Mouse (Mus musculus): ENCODE results near the gene Kremen1. TPM values are rescaled to one million over a fixed set of nuclear protein-coding genes. Genes with fewer than 3 reads are reported as not detected.

Kremen1 gene
- polyA plus RNA-seq, 1 experiment from 2014 or later, result 13.3 TPM

DNA sequence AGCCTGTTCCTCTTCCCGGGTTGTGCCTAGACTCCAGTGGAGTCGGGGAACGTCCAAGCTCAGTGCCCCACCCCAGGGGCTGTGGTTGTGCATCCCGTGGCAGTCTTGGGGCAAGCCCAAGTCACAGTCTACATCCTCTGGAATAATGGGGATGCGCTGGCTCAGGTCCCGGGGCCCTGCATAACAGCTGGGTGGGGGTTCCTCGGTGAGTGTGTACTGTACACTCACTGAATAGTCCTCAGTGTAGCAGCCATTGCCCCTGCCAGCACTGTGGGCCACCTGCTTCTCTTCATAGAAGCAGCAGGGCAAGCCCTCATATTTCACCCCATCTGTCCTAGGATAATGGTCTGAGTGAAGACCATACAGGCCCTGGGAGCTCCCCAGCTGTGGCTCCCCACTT, 19.6 kb upstream of the Kremen1 start:
- no peaks in the 10 kb centered on the region for H3K9me3 ChIP-seq (ENCODE audit: low read length)
- no peak overlapping the region for H3K4me2 ChIP-seq (replicated peaks; ENCODE audit: low read depth, low read length)
- no peak for ATAC-seq
- 79% methylated on average over 7 of the region's 7 CpGs for WGBS
- no peaks in the 10 kb centered on the region for H3K4me1 ChIP-seq (ENCODE audit: insufficient read depth, low read depth, low read length)
- H3K4me3 ChIP-seq (ENCODE audit: low read depth, low read length), result no peak overlapping the region
- H3K27ac ChIP-seq (ENCODE audit: low read length), result no peak overlapping the region
- peaks cover 22% of the 10 kb centered on the region for H3K36me3 ChIP-seq (ENCODE audit: insufficient read depth, low read length)
- H3K9ac ChIP-seq (replicated peaks; ENCODE audit: low read depth), result no peak overlapping the region
- no peaks in the 10 kb centered on the region for H3K27me3 ChIP-seq (replicated peaks; ENCODE audit: insufficient read depth, low read length)
- no peak for TF ChIP-seq EP300 (IDR thresholded peaks at IDR 0.05)
- no peak for TF ChIP-seq CTCF (IDR thresholded peaks at IDR 0.05)
- DNase-seq (ENCODE audit: low spot score), result no peak

DNA sequence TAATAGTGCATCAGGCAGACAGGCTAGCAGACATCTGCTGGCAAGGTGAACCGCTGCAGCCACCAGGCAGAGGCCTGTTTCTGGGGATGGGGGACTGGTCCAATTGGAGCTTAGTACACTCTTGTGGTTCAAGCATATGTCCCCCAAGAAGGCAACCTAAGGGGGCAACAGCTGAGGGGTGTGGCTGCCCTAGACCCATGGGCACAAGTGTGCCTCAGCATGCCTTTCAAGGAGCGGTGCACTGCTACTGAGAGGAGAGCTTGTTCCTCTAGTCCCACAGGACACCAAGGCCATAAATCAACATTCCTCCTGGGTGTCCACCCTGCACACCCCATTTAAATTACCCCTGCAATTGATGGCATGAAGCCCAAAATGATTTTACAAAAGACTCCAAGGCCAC, 17.1 kb upstream of the Kremen1 start:
- Histone ChIP-seq H3K9ac (replicated peaks; ENCODE audit: low read depth) (no peak overlapping the region), H3K4me2 (replicated peaks; ENCODE audit: low read depth, low read length) (no peak overlapping the region), H3K27me3 (replicated peaks; ENCODE audit: insufficient read depth, low read length) (no peaks in the 10 kb centered on the region), H3K36me3 (ENCODE audit: insufficient read depth, low read length) (peaks cover 15% of the 10 kb centered on the region), H3K4me3 (ENCODE audit: low read depth, low read length) (no peak overlapping the region), H3K9me3 (ENCODE audit: low read length) (no peaks in the 10 kb centered on the region), H3K4me1 (ENCODE audit: insufficient read depth, low read depth, low read length) (no peaks in the 10 kb centered on the region), H3K27ac (ENCODE audit: low read length) (no peak overlapping the region)
- WGBS, result 77% methylated on average over 2 of the region's 2 CpGs
- no peak for TF ChIP-seq CTCF (IDR thresholded peaks at IDR 0.05)
- TF ChIP-seq EP300 (IDR thresholded peaks at IDR 0.05), result no peak
- ATAC-seq (no peak), DNase-seq (ENCODE audit: low spot score) (no peak)

DNA sequence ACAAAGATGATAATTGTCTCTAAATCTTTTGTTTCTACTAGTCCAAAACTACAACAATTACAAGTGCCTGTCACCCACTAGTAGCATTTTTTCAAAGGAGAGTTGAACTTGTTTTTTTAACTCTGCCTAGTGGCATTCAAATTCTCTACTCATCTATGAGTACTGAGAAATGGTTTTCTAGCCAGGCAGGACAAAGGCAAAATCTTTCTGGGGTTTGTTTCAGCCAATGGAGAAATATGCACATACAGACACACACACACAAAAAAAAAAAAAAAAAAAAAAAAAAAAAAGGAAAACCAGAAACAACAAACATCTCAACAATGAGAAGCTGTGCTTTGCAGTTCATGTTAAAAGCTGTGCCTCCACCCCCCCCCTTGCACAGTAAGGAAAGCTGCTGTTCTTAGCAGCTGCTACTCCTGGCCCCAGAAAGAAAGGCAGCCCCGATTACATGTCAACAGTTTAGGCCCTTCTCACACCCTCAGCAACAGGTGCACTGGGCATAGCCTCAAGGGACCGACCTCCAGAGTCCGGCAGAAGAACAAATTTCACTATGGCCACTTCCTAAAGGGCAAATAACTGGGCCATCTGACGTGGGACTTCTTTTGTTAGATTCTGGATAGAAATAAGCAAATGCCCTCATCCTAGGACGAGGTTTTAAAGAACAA, 16.1 kb upstream of the Kremen1 start:
- H3K4me3 ChIP-seq (ENCODE audit: low read depth, low read length), result no peak overlapping the region
- 72% methylated on average over 5 of the region's 5 CpGs for WGBS
- H3K4me1 ChIP-seq (ENCODE audit: insufficient read depth, low read depth, low read length), result no peaks in the 10 kb centered on the region
- ATAC-seq (no peak), DNase-seq (ENCODE audit: low spot score) (no peak)
- no peaks in the 10 kb centered on the region for H3K9me3 ChIP-seq (ENCODE audit: low read length)
- no peaks in the 10 kb centered on the region for H3K27me3 ChIP-seq (replicated peaks; ENCODE audit: insufficient read depth, low read length)
- no peak overlapping the region for H3K9ac ChIP-seq (replicated peaks; ENCODE audit: low read depth)
- no peak overlapping the region for H3K27ac ChIP-seq (ENCODE audit: low read length)
- H3K4me2 ChIP-seq (replicated peaks; ENCODE audit: low read depth, low read length), result no peak overlapping the region
- H3K36me3 ChIP-seq (ENCODE audit: insufficient read depth, low read length), result peaks cover 11% of the 10 kb centered on the region
- TF ChIP-seq EP300 (IDR thresholded peaks at IDR 0.05) (no peak), CTCF (IDR thresholded peaks at IDR 0.05) (no peak)

DNA sequence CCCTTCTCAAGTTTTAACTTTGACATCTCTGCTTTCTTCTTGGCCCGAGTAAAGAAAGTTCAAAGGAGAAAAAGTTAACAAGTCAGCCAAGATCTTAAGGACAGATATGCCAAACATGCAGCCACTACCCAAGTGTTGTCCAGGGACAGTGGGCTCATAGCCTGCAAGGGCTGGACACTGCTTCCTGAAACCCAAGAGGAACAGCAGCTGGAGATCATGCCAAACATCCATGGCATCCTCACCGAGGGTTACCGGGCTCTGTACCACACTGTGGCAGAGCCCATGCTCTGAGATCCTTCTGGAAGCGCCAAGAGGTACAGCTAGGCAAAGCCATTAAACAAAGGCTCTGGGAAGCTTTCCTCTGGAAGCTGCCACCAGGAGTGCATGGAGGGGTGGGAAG, 13.9 kb upstream of the Kremen1 start:
- Histone ChIP-seq H3K36me3 (ENCODE audit: insufficient read depth, low read length) (no peaks in the 10 kb centered on the region; the same call in 1 of the 2 replicates), H3K9ac (replicated peaks; ENCODE audit: low read depth) (no peak overlapping the region), H3K27me3 (replicated peaks; ENCODE audit: insufficient read depth, low read length) (no peaks in the 10 kb centered on the region), H3K4me2 (replicated peaks; ENCODE audit: low read depth, low read length) (no peak overlapping the region), H3K27ac (ENCODE audit: low read length) (no peak overlapping the region), H3K4me3 (ENCODE audit: low read depth, low read length) (no peak overlapping the region), H3K4me1 (ENCODE audit: insufficient read depth, low read depth, low read length) (no peaks in the 10 kb centered on the region), H3K9me3 (ENCODE audit: low read length) (no peaks in the 10 kb centered on the region)
- WGBS, result 63% methylated on average over 4 of the region's 4 CpGs
- DNase-seq (ENCODE audit: low spot score), result no peak
- TF ChIP-seq CTCF (IDR thresholded peaks at IDR 0.05) (no peak), EP300 (IDR thresholded peaks at IDR 0.05) (no peak)
- no peak for ATAC-seq

DNA sequence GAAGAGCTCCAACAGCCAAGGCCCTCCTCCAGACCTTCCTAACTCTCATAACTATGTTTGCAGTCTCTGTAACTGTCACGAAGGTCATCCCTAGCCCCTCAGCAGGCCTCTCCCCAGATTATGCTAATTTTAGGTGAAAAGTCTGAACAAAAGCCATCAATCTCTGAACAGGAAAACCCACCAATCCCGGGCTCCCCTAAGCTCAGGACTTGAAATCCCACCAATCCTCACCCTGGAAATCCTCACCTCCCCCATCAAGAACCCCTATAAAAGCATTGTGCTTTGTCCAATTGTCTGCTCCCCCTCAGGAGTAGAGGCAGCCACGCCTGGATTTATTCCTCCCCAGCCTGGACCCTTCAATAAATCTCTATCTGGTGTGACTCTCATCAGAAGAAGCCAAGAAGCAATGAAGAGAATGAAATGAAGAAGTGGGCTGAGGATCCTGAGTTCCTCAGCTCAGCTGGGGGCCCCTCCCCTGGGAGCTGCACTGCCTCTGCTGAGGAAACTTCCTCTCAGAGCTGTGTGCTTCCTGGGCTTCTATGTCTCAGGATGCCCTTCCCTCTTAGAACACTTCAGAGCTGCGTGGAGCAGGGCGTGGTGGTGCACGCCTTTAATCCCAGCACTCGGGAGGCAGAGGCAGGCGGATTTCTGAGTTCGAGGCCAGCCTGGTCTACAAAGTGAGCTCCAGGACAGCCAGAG, 11.3 kb upstream of the Kremen1 start:
- no peak for DNase-seq (ENCODE audit: low spot score)
- no peak for TF ChIP-seq EP300 (IDR thresholded peaks at IDR 0.05)
- no peak for TF ChIP-seq CTCF (IDR thresholded peaks at IDR 0.05)
- no peaks in the 10 kb centered on the region for H3K27me3 ChIP-seq (replicated peaks; ENCODE audit: insufficient read depth, low read length)
- 66% methylated on average over 9 of the region's 9 CpGs for WGBS
- H3K9me3 ChIP-seq (ENCODE audit: low read length), result no peaks in the 10 kb centered on the region
- no peak for ATAC-seq
- H3K4me2 ChIP-seq (replicated peaks; ENCODE audit: low read depth, low read length), result no peak overlapping the region
- no peak overlapping the region for H3K27ac ChIP-seq (ENCODE audit: low read length)
- no peak overlapping the region for H3K4me3 ChIP-seq (ENCODE audit: low read depth, low read length)
- H3K36me3 ChIP-seq (ENCODE audit: insufficient read depth, low read length), result no peaks in the 10 kb centered on the region
- H3K4me1 ChIP-seq (ENCODE audit: insufficient read depth, low read depth, low read length), result no peaks in the 10 kb centered on the region
- H3K9ac ChIP-seq (replicated peaks; ENCODE audit: low read depth), result no peak overlapping the region

DNA sequence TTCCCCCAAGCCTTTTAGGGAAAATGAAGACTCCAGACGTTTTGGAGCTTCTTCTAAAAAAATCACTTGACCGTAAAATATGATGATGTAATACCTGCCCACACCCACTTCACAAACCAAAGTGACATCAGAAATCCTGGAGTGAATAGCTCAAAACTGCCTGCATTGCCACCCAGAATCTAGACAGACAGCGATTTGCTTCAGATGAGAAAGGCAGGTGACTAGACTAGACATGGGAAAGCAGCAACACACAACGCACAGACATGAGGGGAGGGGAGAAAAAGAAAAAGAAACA, 10.7 kb upstream of the Kremen1 start:
- Histone ChIP-seq H3K27me3 (replicated peaks; ENCODE audit: insufficient read depth, low read length) (no peaks in the 10 kb centered on the region), H3K9ac (replicated peaks; ENCODE audit: low read depth) (no peak overlapping the region), H3K4me2 (replicated peaks; ENCODE audit: low read depth, low read length) (no peak overlapping the region), H3K27ac (ENCODE audit: low read length) (no peak overlapping the region), H3K4me3 (ENCODE audit: low read depth, low read length) (no peak overlapping the region), H3K36me3 (ENCODE audit: insufficient read depth, low read length) (no peaks in the 10 kb centered on the region), H3K9me3 (ENCODE audit: low read length) (no peaks in the 10 kb centered on the region), H3K4me1 (ENCODE audit: insufficient read depth, low read depth, low read length) (no peaks in the 10 kb centered on the region)
- WGBS, result 57% methylated on average over 4 of the region's 4 CpGs
- DNase-seq (ENCODE audit: low spot score) (no peak), ATAC-seq (no peak)
- TF ChIP-seq CTCF (IDR thresholded peaks at IDR 0.05) (no peak), EP300 (IDR thresholded peaks at IDR 0.05) (no peak)
